Mouse (Mus musculus) midbrain, embryonic 10.5 days (tissue): ENCODE measurements at regions not wholly inside any gene's neighbourhood (a gene's known extent, or its start where the extent isn't known, plus 50 kb on each side); places are given as distances from the start of the nearest gene placed in this dataset.

Source experiments
- DNase-seq: peaks from one replicate; pipeline ENCODE4 v3.0.0-alpha.2; 2017; ENCODE audit warnings: low spot score
- H3K27ac ChIP-seq: fragments of 300-500 bp; sonication (generic); replicated peaks from 2 replicates; pipeline ENCODE4 v1.5.1; 2016; ENCODE audit warnings: mild to moderate bottlenecking
- H3K27me3 ChIP-seq: fragments of 300-500 bp; sonication (generic); 2 replicates; pipeline ENCODE4 v1.6.1; 2016; ENCODE audit warnings: low read depth, mild to moderate bottlenecking; ENCODE audit not compliant: poor library complexity, severe bottlenecking
- H3K36me3 ChIP-seq: fragments of 300-500 bp; sonication (generic); 2 replicates; pipeline ENCODE4 v1.6.1; 2016; ENCODE audit warnings: mild to moderate bottlenecking, moderate library complexity
- H3K4me1 ChIP-seq: fragments of 300-500 bp; sonication (generic); 2 replicates; pipeline ENCODE4 v1.6.1; 2016
- H3K4me3 ChIP-seq: fragments of 300-500 bp; sonication (generic); 2 replicates; pipeline ENCODE4 v1.5.1; 2016; ENCODE audit warnings: mild to moderate bottlenecking, moderate library complexity
- H3K9me3 ChIP-seq: fragments of 300-500 bp; sonication (generic); replicated peaks from 2 replicates; pipeline ENCODE4 v1.6.1; 2016; ENCODE audit warnings: mild to moderate bottlenecking
- WGBS: fragments of 180-500 bp; shearing (Covaris S2); methylation state at CpG from one replicate; pipeline ENCODE4 v1.1.7; 2016; 5-methylcytosine and 5-hydroxymethylcytosine counted together

DNA sequence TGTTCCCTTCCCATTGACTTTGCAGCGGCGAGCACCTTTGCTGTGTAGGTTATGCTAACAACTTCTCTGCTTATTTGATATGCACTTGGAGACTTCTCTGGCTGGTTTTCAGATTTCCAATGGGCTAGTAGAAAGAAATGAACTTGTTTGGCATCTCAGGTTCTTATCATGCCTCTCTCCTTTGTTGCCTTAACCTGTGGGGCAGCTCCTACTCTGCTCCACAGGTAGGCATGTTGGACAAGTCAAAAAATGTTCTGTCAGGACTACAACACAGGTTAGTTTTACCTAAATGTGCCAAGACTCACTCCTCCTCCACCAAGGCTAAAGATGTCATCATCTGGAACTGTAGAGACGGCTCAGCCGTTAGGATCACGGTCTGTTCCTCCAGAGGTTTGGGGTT lies 1164.3 kb downstream of the 4930447A16Rik start:
- H3K27ac ChIP-seq = no peak overlapping the region
- H3K9me3 ChIP-seq = no peaks in the 10 kb centered on the region
- H3K27me3 ChIP-seq = no peaks in the 10 kb centered on the region
- peaks cover 7% of the 10 kb centered on the region for H3K4me1 ChIP-seq
- 95% methylated on average over 5 of the region's 5 CpGs for WGBS
- H3K36me3 ChIP-seq = no peaks in the 10 kb centered on the region
- no peak overlapping the region for H3K4me3 ChIP-seq
- DNase-seq = no peak

DNA sequence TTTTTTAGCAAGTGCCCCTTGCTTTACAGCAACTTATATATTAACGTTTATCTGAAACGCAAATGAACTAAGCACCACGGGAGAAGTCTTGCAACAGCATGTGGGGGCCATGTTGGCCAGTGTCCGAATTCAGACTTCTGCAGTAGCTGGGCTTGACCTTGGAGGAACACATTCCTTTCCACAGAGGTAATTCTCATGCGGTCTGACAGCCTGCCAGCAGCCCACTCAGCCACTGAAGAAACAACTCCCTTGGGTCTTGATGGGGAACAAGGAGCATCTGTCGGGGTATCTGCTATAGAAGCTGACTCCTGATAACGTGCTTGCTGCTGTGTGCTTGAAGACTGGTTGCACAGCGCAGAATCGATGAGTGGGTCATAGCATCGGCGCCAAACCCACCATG lies 1168.7 kb downstream of the 4930447A16Rik start:
- Histone ChIP-seq H3K27ac (no peak overlapping the region), H3K4me3 (no peak overlapping the region), H3K4me1 (no peaks in the 10 kb centered on the region), H3K27me3 (no peaks in the 10 kb centered on the region), H3K36me3 (no peaks in the 10 kb centered on the region), H3K9me3 (no peaks in the 10 kb centered on the region)
- no peak for DNase-seq
- whole genome bisulfite sequencing = 92% methylated on average over 11 of the region's 11 CpGs

DNA sequence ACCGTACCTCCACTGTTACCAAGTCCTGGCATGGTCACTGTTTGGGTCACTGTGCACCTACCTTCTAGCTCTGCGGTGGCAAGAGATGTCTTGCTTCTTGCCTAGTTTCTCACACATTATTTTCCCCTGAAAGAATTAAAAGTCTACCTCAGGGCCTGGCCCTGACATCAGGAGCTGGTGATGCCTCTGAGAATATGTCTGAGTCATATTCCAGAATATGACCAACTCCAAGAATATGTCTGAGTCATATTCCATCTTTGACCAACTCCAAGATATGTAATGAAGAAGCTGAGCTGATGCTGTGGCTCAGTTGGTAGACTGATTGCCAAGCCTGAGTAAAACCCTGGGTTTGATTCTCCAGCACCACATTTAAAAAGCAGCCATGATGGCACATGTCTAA lies 1169.4 kb downstream of the 4930447A16Rik start:
- no peaks in the 10 kb centered on the region for H3K9me3 ChIP-seq
- H3K27ac ChIP-seq = no peak overlapping the region
- no peak for DNase-seq
- WGBS = 96% methylated on average over 2 of the region's 2 CpGs
- no peak overlapping the region for H3K4me3 ChIP-seq
- no peaks in the 10 kb centered on the region for H3K36me3 ChIP-seq
- H3K4me1 ChIP-seq = no peaks in the 10 kb centered on the region
- H3K27me3 ChIP-seq = no peaks in the 10 kb centered on the region

GRCm38 (mm10) chr15:38595820-38596219 lies 1170.5 kb downstream of the 4930447A16Rik start:
- WGBS = 77% methylated on average over 4 of the region's 4 CpGs
- H3K4me1 ChIP-seq = no peaks in the 10 kb centered on the region
- no peaks in the 10 kb centered on the region for H3K9me3 ChIP-seq
- no peaks in the 10 kb centered on the region for H3K27me3 ChIP-seq
- H3K36me3 ChIP-seq = no peaks in the 10 kb centered on the region
- no peak for DNase-seq
- no peak overlapping the region for H3K27ac ChIP-seq
- no peak overlapping the region for H3K4me3 ChIP-seq

DNA sequence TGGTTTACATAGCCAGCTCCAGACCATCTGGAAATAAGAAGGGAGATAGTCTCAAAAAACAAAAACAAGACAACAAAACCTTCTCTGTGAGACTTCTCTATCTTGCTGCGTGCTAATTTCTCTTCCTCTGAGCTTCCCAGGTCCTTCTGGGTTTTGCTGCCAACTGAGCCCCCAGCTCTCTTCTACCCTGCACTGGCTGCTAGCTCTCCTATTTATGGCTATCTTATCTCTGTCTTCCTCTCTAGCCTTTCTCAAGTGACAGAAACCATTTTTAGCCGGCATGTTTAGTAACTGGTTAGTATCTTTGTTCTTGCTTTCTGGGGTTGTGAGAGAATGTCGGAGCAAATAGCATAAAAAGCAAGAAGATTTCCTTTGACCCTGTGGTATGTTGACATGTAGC lies 1172.1 kb downstream of the 4930447A16Rik start:
- H3K36me3 ChIP-seq = no peaks in the 10 kb centered on the region
- H3K27me3 ChIP-seq = no peaks in the 10 kb centered on the region
- H3K27ac ChIP-seq = no peak overlapping the region
- H3K9me3 ChIP-seq = no peaks in the 10 kb centered on the region
- 92% methylated on average over 3 of the region's 3 CpGs for WGBS
- H3K4me1 ChIP-seq = no peaks in the 10 kb centered on the region
- no peak overlapping the region for H3K4me3 ChIP-seq
- no peak for DNase-seq

DNA sequence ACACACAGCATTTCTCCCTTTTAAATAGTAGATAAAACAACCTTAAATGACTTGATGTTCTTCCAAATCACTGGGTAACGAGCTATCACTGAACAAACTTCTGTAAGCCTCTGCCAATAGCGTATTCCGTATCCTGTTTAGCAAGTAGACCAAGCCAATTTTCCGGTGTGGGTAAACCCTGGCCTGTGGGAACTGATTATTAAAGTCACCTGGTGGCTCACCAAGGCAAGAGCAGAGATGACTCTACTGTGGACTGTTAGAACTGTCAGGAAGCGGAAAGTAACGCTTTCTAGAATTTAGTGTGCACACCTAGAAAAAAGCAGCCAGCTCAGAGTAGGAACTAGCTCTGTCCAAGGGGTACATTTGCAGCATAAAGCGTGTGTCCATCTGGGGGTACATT lies 1176.1 kb downstream of the 4930447A16Rik start:
- no peaks in the 10 kb centered on the region for H3K4me1 ChIP-seq
- no peak overlapping the region for H3K27ac ChIP-seq
- H3K27me3 ChIP-seq = no peaks in the 10 kb centered on the region
- no peak for DNase-seq
- no peak overlapping the region for H3K4me3 ChIP-seq
- H3K9me3 ChIP-seq = no peaks in the 10 kb centered on the region
- WGBS = 96% methylated on average over 7 of the region's 7 CpGs
- no peaks in the 10 kb centered on the region for H3K36me3 ChIP-seq

DNA sequence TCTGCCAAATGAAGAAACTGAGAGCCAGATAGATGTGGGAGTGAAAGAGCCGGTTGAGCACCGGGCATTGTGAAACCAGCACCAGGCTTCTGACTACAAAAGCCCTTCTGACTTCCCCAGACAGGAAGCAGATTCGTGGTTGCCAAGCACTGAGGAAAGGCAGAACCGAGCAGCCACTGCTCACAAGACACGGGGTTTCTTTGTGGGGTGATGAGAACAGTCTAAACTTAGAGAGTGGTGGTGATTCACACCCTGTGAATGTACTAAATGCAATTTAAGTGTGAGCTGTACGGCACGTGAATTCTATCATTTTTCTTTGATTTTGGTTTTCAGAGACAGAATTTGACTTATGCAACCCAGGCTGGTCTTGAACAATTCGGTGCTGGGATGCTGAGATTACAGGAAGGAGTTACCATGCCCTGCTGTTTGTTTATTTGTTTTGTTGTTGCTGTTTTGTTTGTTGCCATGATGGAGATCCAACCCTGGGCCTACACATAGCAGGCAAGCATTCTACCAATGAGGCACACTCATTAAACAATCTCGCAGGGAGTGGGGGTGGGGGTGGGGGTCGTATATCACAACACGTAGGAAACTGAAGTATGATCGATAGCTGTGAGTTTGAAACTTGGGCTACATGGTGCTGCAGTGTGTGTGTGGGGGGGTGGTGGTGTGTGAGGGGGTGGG lies 1177.0 kb downstream of the 4930447A16Rik start:
- Histone ChIP-seq H3K36me3 (no peaks in the 10 kb centered on the region), H3K4me1 (no peaks in the 10 kb centered on the region), H3K27me3 (no peaks in the 10 kb centered on the region), H3K27ac (no peak overlapping the region), H3K4me3 (no peak overlapping the region), H3K9me3 (no peaks in the 10 kb centered on the region)
- no peak for DNase-seq
- 81% methylated on average over 12 of the region's 12 CpGs for WGBS

- Histone ChIP-seq H3K27ac (no peak overlapping the region), H3K27me3 (no peaks in the 10 kb centered on the region), H3K4me3 (no peak overlapping the region), H3K36me3 (no peaks in the 10 kb centered on the region), H3K4me1 (no peaks in the 10 kb centered on the region), H3K9me3 (no peaks in the 10 kb centered on the region)
- no peak for DNase-seq
- 85% methylated on average over 5 of the region's 5 CpGs for WGBS
Measured at GRCm38 (mm10) chr15:38603918-38604317, 1178.6 kb downstream of the 4930447A16Rik start.

DNA sequence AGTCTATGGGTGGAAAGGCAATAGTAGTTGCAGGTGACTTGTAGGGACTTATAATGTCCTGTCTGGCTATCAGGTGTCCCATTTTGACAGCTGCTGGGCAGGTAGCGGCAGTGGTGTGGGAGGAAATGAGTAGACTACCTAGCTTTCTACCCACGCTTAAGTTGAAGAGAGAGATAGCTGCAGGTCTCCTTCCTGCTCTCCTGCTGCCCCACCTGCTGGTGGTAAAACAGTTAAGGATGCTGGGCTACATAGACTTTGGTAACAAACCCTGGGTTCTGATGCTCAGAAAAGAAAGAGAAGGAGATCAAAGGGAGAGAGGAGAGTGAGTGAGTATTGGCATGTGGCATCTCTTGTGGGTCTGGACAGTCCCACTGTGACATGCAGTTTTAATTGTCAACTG lies 1182.0 kb downstream of the 4930447A16Rik start:
- Histone ChIP-seq H3K9me3 (peaks cover 5% of the 10 kb centered on the region; the same call in 1 of the 2 replicates), H3K36me3 (no peaks in the 10 kb centered on the region), H3K4me3 (no peak overlapping the region), H3K27ac (no peak overlapping the region), H3K27me3 (no peaks in the 10 kb centered on the region), H3K4me1 (no peaks in the 10 kb centered on the region)
- no peak for DNase-seq
- 70% methylated on average over 2 of the region's 2 CpGs for WGBS

- Histone ChIP-seq H3K9me3 (peaks cover 5% of the 10 kb centered on the region; the same call in 1 of the 2 replicates), H3K4me1 (no peaks in the 10 kb centered on the region), H3K27ac (no peak overlapping the region), H3K4me3 (no peak overlapping the region), H3K36me3 (no peaks in the 10 kb centered on the region), H3K27me3 (no peaks in the 10 kb centered on the region)
- no peak for DNase-seq
- 87% methylated on average over 6 of the region's 6 CpGs for WGBS
Measured at GRCm38 (mm10) chr15:38608207-38608870, 1183.0 kb downstream of the 4930447A16Rik start.

DNA sequence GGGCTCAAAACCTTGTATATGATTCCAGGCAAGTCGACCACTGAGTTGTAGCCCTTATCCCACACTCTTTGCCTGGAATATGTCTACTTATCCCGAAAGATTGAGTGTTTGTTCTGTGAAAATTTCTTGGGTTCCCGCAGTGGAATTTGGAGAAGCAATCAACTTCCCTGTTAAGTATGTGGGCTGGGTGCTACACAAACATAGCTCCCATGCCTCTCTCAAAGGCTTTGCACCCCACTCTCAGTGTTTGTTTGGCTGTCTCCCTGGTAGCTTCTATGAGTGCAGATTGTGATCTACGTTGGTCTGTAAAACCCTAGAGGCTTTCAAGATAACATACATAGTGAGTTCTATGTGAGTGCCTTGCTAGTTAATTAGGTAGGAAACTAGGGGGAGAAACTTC lies 1184.2 kb downstream of the 4930447A16Rik start:
- Histone ChIP-seq H3K9me3 (peaks cover 5% of the 10 kb centered on the region; the same call in 1 of the 2 replicates), H3K4me1 (no peaks in the 10 kb centered on the region), H3K27me3 (no peaks in the 10 kb centered on the region), H3K4me3 (no peak overlapping the region), H3K27ac (no peak overlapping the region), H3K36me3 (no peaks in the 10 kb centered on the region)
- WGBS = 90% methylated on average over 4 of the region's 4 CpGs
- DNase-seq = no peak
